Mouse (Mus musculus) G1E (cell line): ENCODE results near the gene Ndufs3. TPM values are rescaled to one million over a fixed set of nuclear protein-coding genes. Genes with fewer than 3 reads are reported as not detected.
A peak's percentile ranks its signal among the peaks of the same experiment; 100 is the strongest.

Source experiments
- ATAC-seq: 2 replicates; pipeline ENCODE4 v1.8.0; 2016; ENCODE audit warnings: mild to moderate bottlenecking; ENCODE audit not compliant: insufficient number of reproducible peaks, poor library complexity, low FRiP score, severe bottlenecking; ENCODE audit errors: extremely low read depth
- DNase-seq: peaks from one replicate; pipeline ENCODE4 v3.0.0; 2012; ENCODE audit warnings: low spot score
- H3K27me3 ChIP-seq: 2 replicates; pipeline ENCODE4 v1.6.1; 2012; ENCODE audit warnings: mild to moderate bottlenecking, low read length, inconsistent platforms; ENCODE audit not compliant: insufficient read depth
- H3K36me3 ChIP-seq: replicated peaks from 2 replicates; pipeline ENCODE3; 2012; ENCODE audit warnings: mild to moderate bottlenecking, inconsistent platforms
- H3K4me1 ChIP-seq: 2 replicates; pipeline ENCODE4 v1.6.1; 2012; ENCODE audit warnings: low read depth, low read length, inconsistent platforms, mixed read lengths; ENCODE audit not compliant: insufficient read depth
- H3K4me3 ChIP-seq: 2 replicates; pipeline ENCODE4 v1.5.1; 2012; ENCODE audit warnings: low read depth, mild to moderate bottlenecking, inconsistent platforms, low read length, moderate library complexity, mixed read lengths
- H3K9me3 ChIP-seq: replicated peaks from 2 replicates; pipeline ENCODE4 v1.6.1; 2012; ENCODE audit warnings: inconsistent platforms
- CTCF ChIP-seq: IDR thresholded peaks from 2 replicates; pipeline ENCODE4 v1.5.1; 2012; ENCODE audit warnings: low read depth, low read length, inconsistent platforms, mixed read lengths
- GATA1 ChIP-seq: IDR thresholded peaks from 2 replicates; pipeline ENCODE4 v1.6.1; 2012; ENCODE audit warnings: borderline replicate concordance, low read length, inconsistent platforms, mixed read lengths
- GATA2 ChIP-seq: IDR thresholded peaks from 2 replicates; pipeline ENCODE4 v1.6.1; 2012; ENCODE audit warnings: low read depth, low read length, inconsistent platforms, borderline replicate concordance
- POLR2AphosphoS5 ChIP-seq: IDR thresholded peaks from 2 replicates; pipeline ENCODE4 v1.6.1; 2012; ENCODE audit warnings: low read depth, low read length, inconsistent platforms; ENCODE audit not compliant: insufficient replicate concordance
- TAL1 ChIP-seq: conservative IDR thresholded peaks from 2 replicates; pipeline ENCODE4 v1.6.1; 2012; ENCODE audit warnings: low read depth, low read length, inconsistent platforms, mixed read lengths
- polyA plus RNA-seq: library from polyadenylated mRNA; stranded (reverse); fragments of >175 nt; gene quantifications from 2 replicates; pipeline ENCODE4 v1.2.3, GENCODE M21; 2012
- total RNA-seq, 2 experiments: library from RNA; stranded (forward) in 1 of 2; stranded (reverse) in 1 of 2; fragments of 200-1000 nt in 1 of 2; fragments of >200 nt in 1 of 2; fragmentation: Nextera tagmentation in 1 of 2; gene quantifications; 2 replicates each; pipeline ENCODE4 v1.2.3; 2014 to 2017

Ndufs3 gene
- total and polyA plus RNA-seq, 3 experiments = 86.8 to 131 (median 106) TPM

DNA sequence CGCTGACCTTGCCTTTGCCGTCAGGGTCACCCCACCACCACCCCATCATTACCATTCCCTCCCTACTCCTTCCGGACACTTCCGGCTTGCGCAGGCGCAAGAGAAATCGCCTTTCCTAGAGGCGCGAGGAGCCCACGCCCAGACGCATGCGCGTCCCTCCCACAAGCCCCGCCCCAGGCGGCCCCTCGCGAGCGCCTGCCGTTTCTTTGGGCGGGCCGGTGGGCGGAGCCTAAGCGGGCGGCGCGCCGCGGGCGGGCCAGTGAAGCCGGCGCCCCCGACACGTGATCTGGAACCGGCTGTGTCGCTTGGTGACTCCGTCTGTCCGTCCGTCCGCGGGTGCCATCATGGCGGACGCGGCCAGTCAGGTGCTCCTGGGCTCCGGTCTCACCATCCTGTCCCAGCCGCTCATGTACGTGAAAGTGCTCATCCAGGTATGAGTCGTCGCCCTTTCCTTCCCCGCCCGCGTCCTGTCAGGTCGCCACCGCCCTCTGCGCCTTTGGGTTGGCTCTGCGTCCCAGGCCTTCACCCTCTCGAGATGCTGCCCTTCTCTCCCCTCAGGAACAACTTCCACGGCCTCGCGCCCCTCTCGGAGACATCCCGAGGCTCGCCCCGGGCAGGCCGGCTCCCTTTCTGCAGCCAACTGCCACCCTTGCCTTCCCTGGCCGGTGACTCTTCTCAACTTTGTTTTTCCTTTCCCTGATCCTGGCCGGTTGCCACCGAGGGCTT is 57.5 kb downstream of the Ndufs3 start, which contains the start of gene Mtch2:
Mtch2 (plus strand) TSS at position 201 of the 726 bp plus-strand sequence.
- Histone ChIP-seq H3K4me3 (peak within 1 kb of the TSS; percentile 99), H3K36me3 (peaks cover 30% of the 10 kb centered on the region), H3K27me3 (no peaks in the 10 kb centered on the region), H3K9me3 (peaks cover 2% of the 10 kb centered on the region), H3K4me1 (peaks cover 33% of the 10 kb centered on the region)
- DNase-seq (peak; percentile 87), ATAC-seq (peak; percentile 91)
- TF ChIP-seq GATA1 = no peak
- TF ChIP-seq GATA2 = no peak
- no peak for TF ChIP-seq CTCF
- no peak for TF ChIP-seq TAL1
- TF ChIP-seq POLR2AphosphoS5 = no peak

DNA sequence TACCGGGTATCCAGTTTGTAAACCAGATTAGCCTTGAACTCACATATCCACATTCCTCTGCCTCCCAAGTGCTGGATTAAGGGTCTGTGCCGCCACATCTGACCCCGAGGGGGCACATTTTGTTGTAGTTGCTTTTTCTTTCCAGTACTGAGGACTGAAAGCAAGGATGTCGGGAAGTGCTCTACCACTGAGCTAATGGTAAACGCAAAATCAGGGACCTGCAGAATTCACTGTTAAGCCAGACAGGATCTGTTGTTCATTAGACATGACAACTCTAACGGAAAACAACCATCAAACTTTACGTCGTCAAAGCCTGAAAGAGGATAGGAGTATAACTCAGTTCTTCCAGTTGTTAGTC is 58.1 kb downstream of the Ndufs3 start:
- peaks cover 7% of the 10 kb centered on the region for H3K9me3 ChIP-seq
- ATAC-seq (no peak), DNase-seq (no peak)
- peaks cover 25% of the 10 kb centered on the region for H3K36me3 ChIP-seq
- TF ChIP-seq TAL1 (no peak), GATA2 (no peak), GATA1 (no peak), CTCF (no peak), POLR2AphosphoS5 (no peak)
- H3K4me3 ChIP-seq = peak overlapping the region; percentile 99
- H3K4me1 ChIP-seq = peaks cover 33% of the 10 kb centered on the region
- H3K27me3 ChIP-seq = no peaks in the 10 kb centered on the region

DNA sequence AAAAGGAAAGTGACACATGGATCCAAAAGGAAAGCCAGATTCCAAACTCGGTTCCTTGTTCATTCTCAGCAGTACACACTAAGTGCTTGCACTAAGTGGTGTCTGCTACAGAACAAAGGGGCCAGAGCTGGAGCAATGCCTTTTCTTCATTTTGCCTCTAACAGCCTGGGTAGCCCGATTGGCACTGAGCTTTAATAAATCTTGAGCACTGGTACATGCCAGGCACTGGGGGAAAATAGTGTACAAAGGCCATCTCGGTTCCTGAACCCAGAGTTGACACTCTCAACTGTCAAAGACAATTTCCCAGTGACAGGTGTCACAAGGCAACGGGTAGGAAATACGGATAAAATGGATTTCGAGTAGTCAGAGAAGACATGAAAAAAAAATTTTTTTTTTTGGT is 58.5 kb downstream of the Ndufs3 start:
- no peak for TF ChIP-seq CTCF
- TF ChIP-seq GATA2 = no peak
- TF ChIP-seq GATA1 = no peak
- TF ChIP-seq POLR2AphosphoS5 = no peak
- TF ChIP-seq TAL1 = no peak
- H3K27me3 ChIP-seq = no peaks in the 10 kb centered on the region
- ATAC-seq (no peak), DNase-seq (no peak)
- H3K4me3 ChIP-seq = peak overlapping the region; percentile 99
- H3K4me1 ChIP-seq = peaks cover 32% of the 10 kb centered on the region
- peaks cover 21% of the 10 kb centered on the region for H3K36me3 ChIP-seq
- H3K9me3 ChIP-seq = peaks cover 9% of the 10 kb centered on the region

DNA sequence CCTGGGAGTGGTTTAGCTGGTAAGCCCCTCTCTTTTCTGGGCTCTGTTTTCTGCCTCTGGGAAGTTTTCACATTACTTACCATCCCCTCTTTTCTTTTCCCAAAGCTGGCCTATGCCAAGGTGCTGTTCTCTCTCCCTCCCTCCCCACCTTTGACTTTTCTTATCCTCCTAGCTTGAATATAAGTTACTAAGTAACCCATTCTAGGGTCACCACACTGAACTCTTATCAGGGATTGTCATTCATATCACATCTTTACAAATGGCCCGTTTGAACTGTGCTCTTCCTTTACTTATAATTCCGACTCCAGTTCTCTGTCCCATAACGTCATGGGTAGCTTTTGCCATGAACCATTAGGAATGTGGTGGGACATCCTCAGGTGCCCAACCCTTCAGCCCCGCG is 59.4 kb downstream of the Ndufs3 start:
- no peak for TF ChIP-seq CTCF
- no peak for TF ChIP-seq TAL1
- no peak for TF ChIP-seq POLR2AphosphoS5
- no peak for TF ChIP-seq GATA1
- TF ChIP-seq GATA2 = no peak
- Histone ChIP-seq H3K4me3 (no peak overlapping the region), H3K27me3 (no peaks in the 10 kb centered on the region), H3K9me3 (peaks cover 18% of the 10 kb centered on the region), H3K36me3 (peaks cover 11% of the 10 kb centered on the region), H3K4me1 (peaks cover 25% of the 10 kb centered on the region)
- ATAC-seq (no peak), DNase-seq (no peak)

Other genes with a start within 250 kb of the Ndufs3 start
- gene Nup160, start 227.6 kb downstream of the Ndufs3 start, total RNA-seq (2014; fragmentation: Nextera tagmentation) = 157 and 180 TPM in 2 replicates
- 58.1 and 69.2 TPM in 2 replicates for gene Nup160, start 227.6 kb downstream of the Ndufs3 start, total RNA-seq (2017)
- gene Nup160, start 227.6 kb downstream of the Ndufs3 start, polyA plus RNA-seq = 6.3 and 9.1 TPM in 2 replicates
- gene Fnbp4, start 159.5 kb downstream of the Ndufs3 start, total RNA-seq (2014; fragmentation: Nextera tagmentation) = 146 and 173 TPM in 2 replicates
- gene Fnbp4, start 159.5 kb downstream of the Ndufs3 start, total RNA-seq (2017) = 131 and 156 TPM in 2 replicates
- gene Fnbp4, start 159.5 kb downstream of the Ndufs3 start, polyA plus RNA-seq = 61.1 and 64.5 TPM in 2 replicates
- gene Agbl2, start 122.1 kb downstream of the Ndufs3 start, total RNA-seq (2014; fragmentation: Nextera tagmentation) = not detected in 2 replicates
- 0.11 TPM in 1 of 2 replicates, not detected in the other for gene Agbl2, start 122.1 kb downstream of the Ndufs3 start, total RNA-seq (2017)
- gene Agbl2, start 122.1 kb downstream of the Ndufs3 start, polyA plus RNA-seq = not detected in 2 replicates
- 142 and 174 TPM in 2 replicates for gene Mtch2, start 57.7 kb downstream of the Ndufs3 start, total RNA-seq (2014; fragmentation: Nextera tagmentation)
- 226 and 233 TPM in 2 replicates for gene Mtch2, start 57.7 kb downstream of the Ndufs3 start, total RNA-seq (2017)
- 11.3 and 11.8 TPM in 2 replicates for gene Mtch2, start 57.7 kb downstream of the Ndufs3 start, polyA plus RNA-seq
- gene C1qtnf4, start 19.0 kb downstream of the Ndufs3 start, total RNA-seq (2014; fragmentation: Nextera tagmentation) = not detected in 2 replicates
- gene C1qtnf4, start 19.0 kb downstream of the Ndufs3 start, total RNA-seq (2017) = 0.16 TPM in 1 of 2 replicates, not detected in the other
- not detected in 2 replicates for gene C1qtnf4, start 19.0 kb downstream of the Ndufs3 start, polyA plus RNA-seq
- gene Kbtbd4, start 87 bp downstream of the Ndufs3 start, total RNA-seq (2014; fragmentation: Nextera tagmentation) = 18.2 and 21.4 TPM in 2 replicates
- 31.8 and 35.5 TPM in 2 replicates for gene Kbtbd4, start 87 bp downstream of the Ndufs3 start, total RNA-seq (2017)
- gene Kbtbd4, start 87 bp downstream of the Ndufs3 start, polyA plus RNA-seq = 4.0 and 6.6 TPM in 2 replicates
- gene Celf1, start 35.6 kb upstream of the Ndufs3 start, total RNA-seq (2014; fragmentation: Nextera tagmentation) = 67.0 and 73.9 TPM in 2 replicates
- gene Celf1, start 35.6 kb upstream of the Ndufs3 start, total RNA-seq (2017) = 59.1 and 66.2 TPM in 2 replicates
- gene Celf1, start 35.6 kb upstream of the Ndufs3 start, polyA plus RNA-seq = 93.8 and 97.1 TPM in 2 replicates
- 1.8 TPM in 1 of 2 replicates, not detected in the other for gene Rapsn, start 130.8 kb upstream of the Ndufs3 start, total RNA-seq (2014; fragmentation: Nextera tagmentation)
- gene Rapsn, start 130.8 kb upstream of the Ndufs3 start, total RNA-seq (2017) = 3.4 and 4.4 TPM in 2 replicates
- 2.3 and 3.7 TPM in 2 replicates for gene Rapsn, start 130.8 kb upstream of the Ndufs3 start, polyA plus RNA-seq
- gene Psmc3, start 149.2 kb upstream of the Ndufs3 start, total RNA-seq (2014; fragmentation: Nextera tagmentation) = 109 and 141 TPM in 2 replicates
- gene Psmc3, start 149.2 kb upstream of the Ndufs3 start, total RNA-seq (2017) = 280 and 333 TPM in 2 replicates
- 151 and 165 TPM in 2 replicates for gene Psmc3, start 149.2 kb upstream of the Ndufs3 start, polyA plus RNA-seq
- gene Slc39a13, start 165.6 kb upstream of the Ndufs3 start, total RNA-seq (2014; fragmentation: Nextera tagmentation) = 23.6 and 24.9 TPM in 2 replicates
- gene Slc39a13, start 165.6 kb upstream of the Ndufs3 start, total RNA-seq (2017) = 8.6 and 12.7 TPM in 2 replicates
- gene Slc39a13, start 165.6 kb upstream of the Ndufs3 start, polyA plus RNA-seq = 12.1 and 13.6 TPM in 2 replicates
- gene Spi1, start 177.6 kb upstream of the Ndufs3 start, total RNA-seq (2014; fragmentation: Nextera tagmentation) = 79.8 and 99.2 TPM in 2 replicates
- gene Spi1, start 177.6 kb upstream of the Ndufs3 start, total RNA-seq (2017) = 23.5 and 25.4 TPM in 2 replicates
- gene Spi1, start 177.6 kb upstream of the Ndufs3 start, polyA plus RNA-seq = 135 and 138 TPM in 2 replicates
- gene Mybpc3, start 213.3 kb upstream of the Ndufs3 start, total RNA-seq (2014; fragmentation: Nextera tagmentation) = not detected in 2 replicates
- gene Mybpc3, start 213.3 kb upstream of the Ndufs3 start, total RNA-seq (2017) = under 0.01 TPM in 1 of 2 replicates, not detected in the other
- not detected in 2 replicates for gene Mybpc3, start 213.3 kb upstream of the Ndufs3 start, polyA plus RNA-seq